Mouse (Mus musculus): ENCODE data around the gene Ifi203.
"Not testable (repeated sequence)": the region's sequence is repeated elsewhere in the genome, so short reads cannot be mapped to it uniquely, and the experiment has no call there.

DNA sequence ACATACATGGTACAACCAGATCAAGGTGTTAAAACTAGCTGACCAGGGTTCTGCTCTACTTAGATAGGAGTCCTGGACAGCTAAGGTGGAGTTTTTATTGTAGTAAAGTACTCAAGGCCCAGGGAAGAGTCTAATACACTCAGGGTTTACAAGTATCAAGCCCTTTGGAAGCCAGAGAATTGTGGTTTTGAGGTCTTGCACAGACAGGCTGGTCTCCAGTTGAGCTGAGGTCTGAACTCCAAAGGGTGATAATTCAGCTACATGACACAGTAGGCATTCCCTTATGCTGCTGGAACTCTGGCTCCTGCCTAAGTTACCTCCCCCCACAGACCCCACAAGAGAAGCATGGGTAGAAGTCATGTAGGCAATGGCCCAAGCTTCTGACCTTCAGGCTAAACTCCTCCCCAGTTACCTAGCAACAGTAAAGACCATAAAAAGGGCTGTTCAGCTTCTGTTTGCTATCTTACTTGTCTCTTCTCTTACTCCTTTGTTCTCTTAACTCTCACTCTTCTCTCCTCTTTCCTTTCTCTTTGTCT is 29.1 kb downstream of the Ifi203 start:
- not testable (repeated sequence) for TF ChIP-seq CTCF (IDR thresholded peaks at IDR 0.05; ENCODE audit: control insufficient read depth, insufficient read depth, insufficient replicate concordance, low read depth, low read length); POLR2A (IDR thresholded peaks at IDR 0.05; ENCODE audit: control insufficient read depth, low read depth, low read length)

Measured in testis, adult 2 months (tissue).